8 mouse cellular contexts compared by ENCODE assay signal in the genomic region with DNA sequence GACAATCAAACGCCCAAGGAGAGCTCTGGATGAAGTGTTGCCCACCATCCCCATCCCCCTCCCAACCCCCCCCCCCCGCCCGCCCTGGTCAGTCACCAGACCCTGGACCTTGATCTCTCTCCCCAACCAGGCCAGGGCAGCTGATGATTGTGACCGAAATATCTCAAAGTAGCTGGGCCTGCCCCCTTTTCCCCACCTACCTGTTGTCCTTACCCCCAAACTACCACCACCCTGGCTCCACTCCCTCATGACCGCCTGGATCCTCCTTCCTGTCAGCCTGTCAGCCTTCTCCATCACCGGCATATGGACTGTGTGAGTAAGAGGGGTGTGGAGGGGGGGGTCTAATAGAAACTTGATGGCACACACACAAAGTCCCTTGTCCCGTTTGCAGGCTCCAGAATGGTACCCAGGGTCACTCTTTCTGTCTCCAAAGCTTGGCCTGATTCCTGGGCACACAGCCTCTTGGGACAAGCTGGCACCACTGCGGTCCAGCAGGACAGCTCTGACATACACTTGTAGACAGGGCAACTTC. TPM values are rescaled to one million over a fixed set of nuclear protein-coding genes. Genes with fewer than 3 reads are reported as not detected.
A peak's percentile ranks its signal among the peaks of the same experiment; 100 is the strongest.
DNase-seq lines count a peak whose midpoint lies in the region; ATAC-seq and TF ChIP-seq lines count a peak whose summit lies in the region.

No protein-coding gene starts in this region.

- peaks cover 59% of the 10 kb centered on the region for H3K4me1 ChIP-seq in embryonic facial prominence, embryonic 13.5 days
- H3K4me1 ChIP-seq in hindbrain, postnatal 0 days (ENCODE audit: insufficient read depth, low read length) = peaks cover 12% of the 10 kb centered on the region
- peaks cover 32% of the 10 kb centered on the region for H3K4me1 ChIP-seq in midbrain, embryonic 15.5 days

- no peaks in the 10 kb centered on the region for H3K27me3 ChIP-seq in embryonic facial prominence, embryonic 13.5 days
- H3K27me3 ChIP-seq in hindbrain, postnatal 0 days (ENCODE audit: insufficient read depth, low read length) = no peaks in the 10 kb centered on the region
- no peaks in the 10 kb centered on the region for H3K27me3 ChIP-seq in midbrain, embryonic 15.5 days (replicated peaks)

- 0 out of 2 replicates have a peak, but pooled peaks have one; percentile 0 for ATAC-seq in embryonic facial prominence, embryonic 13.5 days (ENCODE audit: insufficient number of reproducible peaks, insufficient read depth, low FRiP score, low TSS enrichment, low read depth)
- ATAC-seq in hindbrain, postnatal 0 days = peak; percentile 25; the same call in 1 of the 2 replicates
- ATAC-seq in midbrain, embryonic 15.5 days (replicated peaks) = peak; percentile 26

- peak overlapping the region; percentile 88 for H3K27ac ChIP-seq in layer of hippocampus, adult 2 months
- H3K27ac ChIP-seq in embryonic facial prominence, embryonic 13.5 days = no peak overlapping the region
- peak overlapping the region; percentile 74 for H3K27ac ChIP-seq in hindbrain, postnatal 0 days
- H3K27ac ChIP-seq in midbrain, embryonic 15.5 days = peak overlapping the region; percentile 67

- peak overlapping the region; percentile 94 for H3K4me2 ChIP-seq in embryonic facial prominence, embryonic 13.5 days
- peak overlapping the region; percentile 92 for H3K4me2 ChIP-seq in hindbrain, postnatal 0 days (ENCODE audit: low read depth, low read length)
- peak overlapping the region; percentile 84 for H3K4me2 ChIP-seq in midbrain, embryonic 15.5 days

- peak overlapping the region; percentile 80 for H3K9ac ChIP-seq in embryonic facial prominence, embryonic 13.5 days
- peak overlapping the region; percentile 78 for H3K9ac ChIP-seq in hindbrain, postnatal 0 days (replicated peaks; ENCODE audit: low read length)
- H3K9ac ChIP-seq in midbrain, embryonic 15.5 days = peak overlapping the region; percentile 76

- 27% methylated on average over 8 of the region's 8 CpGs for WGBS in embryonic facial prominence, embryonic 13.5 days
- WGBS in hindbrain, postnatal 0 days = 34% methylated on average over 6 of the region's 8 CpGs
- 34% methylated on average over 8 of the region's 8 CpGs for WGBS in midbrain, embryonic 15.5 days

- no peak for TF ChIP-seq CTCF in layer of hippocampus, adult 2 months (conservative IDR thresholded peaks at IDR 0.05)
- no peak for TF ChIP-seq CTCF in hindbrain, postnatal 0 days (IDR thresholded peaks at IDR 0.05; ENCODE audit: low read depth)

- DNase-seq in layer of hippocampus, adult 2 months (ENCODE audit: low spot score in 2 of 2) = no peak
- no peak for DNase-seq in layer of hippocampus, adult 8-10 months (ENCODE audit: low spot score in 2 of 2)
- peak; percentile 41 for DNase-seq in hindbrain, postnatal 0 days (ENCODE audit: low spot score)
- DNase-seq in layer of hippocampus, postnatal 14 days (ENCODE audit: low spot score in 2 of 2) = no peak
- no peak for DNase-seq in right cerebral cortex, postnatal 14 days
- no peak for DNase-seq in ovary, adult 18-20 months (ENCODE audit: low spot score)

- peaks cover 31% of the 10 kb centered on the region for H3K36me3 ChIP-seq in embryonic facial prominence, embryonic 13.5 days
- H3K36me3 ChIP-seq in hindbrain, postnatal 0 days (ENCODE audit: insufficient read depth, low read length) = peaks cover 13% of the 10 kb centered on the region
- H3K36me3 ChIP-seq in midbrain, embryonic 15.5 days (replicated peaks) = 0 out of 2 replicates have a peak, but pooled peaks cover 4% of the 10 kb centered on the region

- H3K9me3 ChIP-seq in embryonic facial prominence, embryonic 13.5 days = no peaks in the 10 kb centered on the region
- H3K9me3 ChIP-seq in hindbrain, postnatal 0 days (ENCODE audit: low read length) = no peaks in the 10 kb centered on the region
- no peaks in the 10 kb centered on the region for H3K9me3 ChIP-seq in midbrain, embryonic 15.5 days

- peak overlapping the region; percentile 87 for H3K4me3 ChIP-seq in layer of hippocampus, adult 2 months
- H3K4me3 ChIP-seq in embryonic facial prominence, embryonic 13.5 days = peak overlapping the region; percentile 60
- H3K4me3 ChIP-seq in hindbrain, postnatal 0 days (ENCODE audit: low read length) = peak overlapping the region; percentile 67
- peak overlapping the region; percentile 58 for H3K4me3 ChIP-seq in midbrain, embryonic 15.5 days

RNA-seq across cellular contexts. Expression of a gene that starts 0.8 kb away (rescaled TPM):
- total RNA-seq in layer of hippocampus, adult 2 months (2021) = 10 to 100 TPM in 1 of 2 experiments, 1 to 10 TPM in 1; 9.6 to 11.3 TPM
- 10 to 100 TPM; 10.9 to 13.4 (median 11.4) TPM for total RNA-seq in layer of hippocampus, adult 8-10 months (2022)
- polyA plus RNA-seq in embryonic facial prominence, embryonic 13.5 days (2015; fragmentation: Nextera tagmentation; extraction: Ambion mirVana) = 10.8 and 11.1 TPM in 2 replicates
- total RNA-seq in hindbrain, postnatal 0 days (2014; rRNA removed) = 23.6 and 35.3 TPM in 2 replicates
- polyA plus RNA-seq in hindbrain, postnatal 0 days (2015; fragmentation: Nextera tagmentation; extraction: Ambion mirVana) = 12.2 and 15.3 TPM in 2 replicates
- polyA plus RNA-seq in midbrain, embryonic 15.5 days (2015; fragmentation: Nextera tagmentation; extraction: Ambion mirVana) = 18.5 and 19.9 TPM in 2 replicates
- 10 to 100 TPM; 12.6 to 13.7 TPM for total RNA-seq in layer of hippocampus, postnatal 14 days (2021)

RNA-seq across cellular contexts. Expression of a gene that starts 8.9 kb away (rescaled TPM):
- total RNA-seq in layer of hippocampus, adult 2 months (2021) = 10 to 100 TPM; 17.4 to 19.0 TPM
- total RNA-seq in layer of hippocampus, adult 8-10 months (2022) = 10 to 100 TPM; 15.6 to 19.6 (median 18.1) TPM
- 36.6 and 36.7 TPM in 2 replicates for polyA plus RNA-seq in embryonic facial prominence, embryonic 13.5 days (2015; fragmentation: Nextera tagmentation; extraction: Ambion mirVana)
- 8.7 and 12.3 TPM in 2 replicates for total RNA-seq in hindbrain, postnatal 0 days (2014; rRNA removed)
- polyA plus RNA-seq in hindbrain, postnatal 0 days (2015; fragmentation: Nextera tagmentation; extraction: Ambion mirVana) = 15.2 and 15.9 TPM in 2 replicates
- polyA plus RNA-seq in midbrain, embryonic 15.5 days (2015; fragmentation: Nextera tagmentation; extraction: Ambion mirVana) = 18.7 and 19.4 TPM in 2 replicates
- 10 to 100 TPM; 13.8 to 16.0 TPM for total RNA-seq in layer of hippocampus, postnatal 14 days (2021)

RNA-seq across cellular contexts. Expression of a gene that starts 10.7 kb away (rescaled TPM):
- total RNA-seq in layer of hippocampus, adult 2 months (2021) = 10 to 100 TPM; 74.7 to 86.1 TPM
- 10 to 100 TPM; 72.3 to 86.0 (median 78.8) TPM for total RNA-seq in layer of hippocampus, adult 8-10 months (2022)
- 94.5 and 110 TPM in 2 replicates for polyA plus RNA-seq in embryonic facial prominence, embryonic 13.5 days (2015; fragmentation: Nextera tagmentation; extraction: Ambion mirVana)
- total RNA-seq in hindbrain, postnatal 0 days (2014; rRNA removed) = 70.6 and 72.7 TPM in 2 replicates
- polyA plus RNA-seq in hindbrain, postnatal 0 days (2015; fragmentation: Nextera tagmentation; extraction: Ambion mirVana) = 128 and 134 TPM in 2 replicates
- 137 and 141 TPM in 2 replicates for polyA plus RNA-seq in midbrain, embryonic 15.5 days (2015; fragmentation: Nextera tagmentation; extraction: Ambion mirVana)
- 10 to 100 TPM; 78.0 to 85.6 TPM for total RNA-seq in layer of hippocampus, postnatal 14 days (2021)

RNA-seq across cellular contexts. Expression of a gene that starts 11.1 kb away (rescaled TPM):
- 10 to 100 TPM; 31.0 to 32.5 TPM for total RNA-seq in layer of hippocampus, adult 2 months (2021)
- 10 to 100 TPM; 31.3 to 34.3 (median 32.4) TPM for total RNA-seq in layer of hippocampus, adult 8-10 months (2022)
- polyA plus RNA-seq in embryonic facial prominence, embryonic 13.5 days (2015; fragmentation: Nextera tagmentation; extraction: Ambion mirVana) = 52.6 and 54.1 TPM in 2 replicates
- total RNA-seq in hindbrain, postnatal 0 days (2014; rRNA removed) = 59.3 and 64.6 TPM in 2 replicates
- polyA plus RNA-seq in hindbrain, postnatal 0 days (2015; fragmentation: Nextera tagmentation; extraction: Ambion mirVana) = 33.1 and 34.1 TPM in 2 replicates
- polyA plus RNA-seq in midbrain, embryonic 15.5 days (2015; fragmentation: Nextera tagmentation; extraction: Ambion mirVana) = 41.0 and 41.2 TPM in 2 replicates
- 10 to 100 TPM; 29.7 to 32.9 TPM for total RNA-seq in layer of hippocampus, postnatal 14 days (2021)

RNA-seq across cellular contexts. Expression of a gene that starts 24.2 kb away (rescaled TPM):
- 1 to 10 TPM; 3.9 to 4.6 TPM for total RNA-seq in layer of hippocampus, adult 2 months (2021)
- total RNA-seq in layer of hippocampus, adult 8-10 months (2022) = 1 to 10 TPM; 3.8 to 8.8 (median 7.4) TPM
- polyA plus RNA-seq in embryonic facial prominence, embryonic 13.5 days (2015; fragmentation: Nextera tagmentation; extraction: Ambion mirVana) = 19.7 and 20.6 TPM in 2 replicates
- total RNA-seq in hindbrain, postnatal 0 days (2014; rRNA removed) = 4.6 and 20.0 TPM in 2 replicates
- 11.9 and 12.9 TPM in 2 replicates for polyA plus RNA-seq in hindbrain, postnatal 0 days (2015; fragmentation: Nextera tagmentation; extraction: Ambion mirVana)
- polyA plus RNA-seq in midbrain, embryonic 15.5 days (2015; fragmentation: Nextera tagmentation; extraction: Ambion mirVana) = 20.2 and 24.2 TPM in 2 replicates
- total RNA-seq in layer of hippocampus, postnatal 14 days (2021) = 1 to 10 TPM; 3.7 to 4.2 TPM
